Mouse (Mus musculus) urinary bladder, postnatal 36 days (tissue): Measurements from ENCODE around the gene Nup107.
A peak's percentile ranks its signal among the peaks of the same experiment; 100 is the strongest.

Source experiments
- DNase-seq, 2 experiments: peaks; one replicate each; pipeline ENCODE4 v3.0.0; 2022; ENCODE audit warnings: low spot score in 2 of 2, mixed read lengths in 1 of 2

Nup107 gene

DNA sequence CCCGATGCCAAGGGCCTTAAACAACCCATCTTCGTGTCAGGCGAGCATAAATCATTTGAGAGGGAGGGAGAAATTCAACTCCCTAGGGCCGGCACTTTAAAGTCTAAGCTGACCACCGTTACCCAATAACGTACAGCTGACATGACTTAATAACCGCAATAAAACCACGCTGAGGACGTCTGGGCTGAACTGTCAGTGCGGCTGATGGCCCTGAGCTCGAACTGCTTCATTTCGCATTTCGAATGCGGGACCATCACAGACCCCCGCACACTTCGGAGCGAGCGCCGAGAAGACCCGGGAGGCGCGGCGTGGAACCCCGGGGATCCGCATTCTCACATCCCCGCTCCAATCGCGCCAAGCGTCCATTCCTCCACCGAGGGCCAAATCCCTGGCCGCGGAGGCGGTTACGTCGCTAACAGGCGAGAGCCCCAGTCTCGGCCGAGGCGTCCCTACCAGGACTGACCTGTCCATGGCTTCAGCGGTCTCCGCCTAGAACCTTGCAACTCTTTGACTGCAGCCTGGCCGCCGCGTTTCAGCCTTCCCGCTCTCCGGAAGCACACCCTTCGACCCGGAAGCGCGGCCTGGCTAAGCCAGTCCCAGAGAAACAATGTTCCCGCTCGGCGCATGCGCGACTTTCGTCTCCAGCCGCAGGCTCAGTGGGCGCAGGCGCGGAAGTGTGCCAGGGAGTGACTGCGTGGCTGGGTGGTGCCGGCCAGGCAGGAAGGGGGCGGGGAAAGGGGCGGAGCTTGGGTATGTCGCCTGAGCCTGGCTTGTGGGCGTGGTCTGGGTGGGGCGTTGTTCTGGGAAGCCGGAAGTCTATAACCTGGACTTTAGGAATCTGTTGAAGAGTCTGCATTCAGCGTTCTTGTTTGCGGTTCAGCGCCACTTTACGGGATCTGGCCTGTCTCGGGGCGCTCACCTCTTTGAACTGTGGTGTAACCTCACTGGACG lies at the start of gene Nup107:
Gene Nup107, minus strand, starts transcription at position 565 of the 951 bp plus-strand sequence.
- DNase-seq = peak; percentile 100

DNA sequence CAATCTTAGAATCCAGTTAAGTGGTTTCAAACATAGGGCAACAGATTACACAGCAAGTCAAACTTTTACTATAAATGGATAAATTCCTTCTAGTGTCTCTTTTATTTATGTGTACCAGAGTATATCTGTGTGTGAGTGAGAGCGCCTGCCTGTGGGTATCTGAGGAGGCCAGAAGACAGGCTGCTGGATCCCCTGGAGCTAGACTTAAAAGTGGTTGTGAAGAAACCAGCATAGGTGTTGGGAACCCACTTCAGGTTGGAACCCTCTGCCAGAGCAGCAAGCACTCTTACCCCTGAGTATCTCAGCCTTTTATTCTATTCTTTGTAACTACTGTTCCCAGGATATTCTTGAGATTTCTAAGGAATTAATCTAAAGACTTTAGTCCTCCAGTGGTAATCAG lies 49.3 kb upstream of the Nup107 start:
- DNase-seq = no peak

DNA sequence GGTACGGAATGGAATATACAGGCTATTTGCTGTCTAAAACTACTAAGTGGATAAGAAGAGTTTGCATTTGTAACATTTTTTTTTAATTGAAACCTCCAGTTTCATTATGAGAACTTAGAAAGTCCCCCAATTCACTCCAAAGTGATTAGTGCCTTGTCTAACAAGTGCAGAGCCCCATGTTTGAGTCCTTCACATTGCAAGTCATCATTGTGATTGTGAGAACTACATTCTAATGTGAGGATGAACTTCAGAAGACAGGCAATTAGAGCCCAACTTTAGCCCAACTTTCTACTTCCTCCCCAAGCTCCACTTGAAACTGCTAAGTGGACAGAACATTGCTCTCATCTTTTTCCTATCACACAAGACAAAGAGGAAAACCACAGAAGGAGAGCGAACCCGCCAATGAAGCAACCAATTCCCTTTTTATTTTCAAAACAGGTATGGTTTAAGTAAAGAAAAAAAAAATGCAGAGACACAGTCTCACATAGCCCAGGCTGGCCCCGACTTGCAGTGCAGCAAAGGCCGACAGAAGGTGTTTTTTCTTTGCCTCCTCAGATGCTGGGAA lies 48.0 kb upstream of the Nup107 start:
- no peak for DNase-seq

DNA sequence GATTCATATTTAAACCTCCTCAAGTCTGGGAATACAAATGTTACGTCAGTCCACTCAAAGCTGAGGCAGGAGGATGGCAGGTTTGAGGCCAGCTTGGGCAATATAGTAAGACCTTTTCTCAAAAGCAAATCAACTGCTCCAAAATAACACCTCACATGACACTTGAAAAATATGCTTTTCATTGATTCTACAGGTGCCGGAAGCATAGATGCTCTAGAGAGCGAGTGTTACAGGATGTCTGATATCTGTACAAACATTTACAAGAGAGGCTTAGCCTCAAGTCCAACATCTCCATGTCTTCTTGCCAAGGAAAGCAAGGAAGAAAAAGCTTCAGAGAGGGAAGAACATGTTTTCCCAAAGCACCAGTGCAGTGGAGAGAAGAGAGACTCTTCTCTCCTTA lies 47.2 kb upstream of the Nup107 start:
- no peak for DNase-seq

DNA sequence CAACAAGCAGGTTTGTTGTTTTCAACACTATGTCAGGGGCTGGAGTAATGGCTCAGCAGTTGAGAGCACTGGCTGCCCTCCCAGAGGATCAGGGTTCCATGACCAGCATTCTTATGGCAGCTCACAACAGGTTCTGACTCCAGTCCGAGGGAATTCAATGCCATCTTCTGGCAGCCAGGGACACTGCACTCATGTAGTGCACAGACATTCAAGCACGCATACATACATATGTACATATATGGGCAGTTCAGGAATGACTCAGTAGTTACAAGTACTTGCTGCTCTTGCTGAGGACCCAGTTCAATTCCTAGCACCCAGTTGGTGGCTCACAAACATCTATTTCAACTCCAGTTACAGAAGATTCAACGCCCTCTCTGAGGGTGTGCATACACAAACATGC lies 46.4 kb upstream of the Nup107 start:
- DNase-seq = no peak

DNA sequence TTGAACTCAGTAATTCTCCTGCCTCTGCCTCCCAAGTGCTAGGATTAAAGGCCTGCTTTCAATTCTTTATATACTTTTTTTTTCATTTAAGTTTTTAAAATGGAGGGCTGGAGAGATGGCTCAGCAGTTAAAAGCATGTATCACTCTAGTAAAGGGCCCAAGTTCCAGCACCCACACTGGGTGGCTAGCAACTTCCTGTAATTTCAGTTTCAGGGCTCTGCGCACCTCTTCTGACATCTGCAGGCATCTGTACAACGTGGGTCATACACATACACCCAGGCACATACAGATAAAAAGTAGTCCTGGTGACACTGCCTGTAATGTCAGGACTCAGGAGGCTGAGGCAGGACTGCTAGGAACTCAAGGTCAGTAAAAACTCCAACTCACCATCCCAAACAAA lies 43.8 kb upstream of the Nup107 start:
- DNase-seq = no peak

DNA sequence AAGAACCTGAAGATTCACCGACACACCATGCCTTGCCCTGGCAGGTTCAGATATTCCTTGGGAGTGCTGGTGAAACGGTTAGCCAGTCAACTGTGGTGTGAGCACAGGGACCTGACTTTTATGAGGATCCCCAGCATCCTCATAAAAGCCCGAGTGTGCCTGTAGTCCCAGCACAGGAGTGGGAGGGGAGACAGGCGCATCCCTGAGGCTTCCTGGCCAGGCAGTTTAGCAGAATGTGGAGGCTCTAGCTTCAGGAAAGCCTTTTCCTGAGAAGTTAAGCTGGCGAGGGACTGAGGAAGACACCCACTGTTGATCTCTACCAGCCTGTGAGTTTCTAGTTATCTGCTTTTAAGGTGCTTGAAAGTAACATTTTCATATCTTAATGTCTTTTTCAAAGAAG lies 42.9 kb upstream of the Nup107 start:
- DNase-seq = no peak

DNA sequence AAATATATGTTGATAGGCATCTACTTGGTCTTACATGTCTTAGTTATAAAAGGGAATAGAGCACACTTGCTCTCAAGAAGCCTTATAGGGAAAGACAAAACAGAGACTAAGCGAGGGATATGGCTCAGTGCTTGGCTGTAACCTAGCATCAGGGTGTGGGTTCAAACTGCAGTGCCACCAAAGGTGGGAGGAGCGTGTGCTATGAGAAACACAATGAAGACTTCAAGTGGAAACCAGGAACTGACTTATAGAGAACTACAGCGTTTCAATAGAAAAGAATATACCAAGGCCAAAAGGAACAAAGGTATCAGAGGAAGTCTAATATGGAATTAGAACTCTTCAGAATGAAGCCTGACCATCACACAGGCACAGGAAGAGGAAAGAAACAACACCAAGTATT lies 38.3 kb upstream of the Nup107 start:
- no peak for DNase-seq

DNA sequence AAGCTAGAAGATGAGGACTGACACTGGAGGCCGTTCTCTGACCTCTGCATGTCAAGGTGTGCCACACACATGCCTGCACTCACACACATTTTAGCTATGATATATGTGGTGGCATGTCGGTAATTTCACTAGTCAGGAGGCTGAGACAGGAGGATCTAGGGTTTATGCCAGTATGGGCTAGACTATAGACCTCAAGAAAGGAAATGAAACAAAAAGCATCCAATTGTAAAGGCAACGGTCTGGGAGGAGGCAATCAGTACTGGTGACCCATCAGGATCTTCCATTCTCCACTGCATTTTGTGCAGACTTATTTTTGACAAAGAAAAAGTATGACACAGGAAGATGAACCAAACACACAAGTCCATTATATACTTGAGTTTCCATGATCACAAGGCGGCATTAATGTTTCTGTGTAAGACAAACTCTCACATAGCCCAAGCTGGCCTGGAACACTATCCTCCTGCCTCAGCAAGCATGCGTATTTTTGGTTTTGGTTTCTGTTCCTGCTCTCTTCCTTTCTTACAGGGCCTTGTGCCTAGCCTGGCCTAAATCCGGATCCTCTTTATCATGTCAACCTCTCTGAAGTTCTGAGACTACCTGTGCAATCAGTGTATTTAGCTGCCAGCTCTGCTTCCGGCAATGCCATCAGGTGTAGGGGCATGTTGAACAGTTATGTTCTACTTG lies 37.1 kb upstream of the Nup107 start:
- DNase-seq = no peak

DNA sequence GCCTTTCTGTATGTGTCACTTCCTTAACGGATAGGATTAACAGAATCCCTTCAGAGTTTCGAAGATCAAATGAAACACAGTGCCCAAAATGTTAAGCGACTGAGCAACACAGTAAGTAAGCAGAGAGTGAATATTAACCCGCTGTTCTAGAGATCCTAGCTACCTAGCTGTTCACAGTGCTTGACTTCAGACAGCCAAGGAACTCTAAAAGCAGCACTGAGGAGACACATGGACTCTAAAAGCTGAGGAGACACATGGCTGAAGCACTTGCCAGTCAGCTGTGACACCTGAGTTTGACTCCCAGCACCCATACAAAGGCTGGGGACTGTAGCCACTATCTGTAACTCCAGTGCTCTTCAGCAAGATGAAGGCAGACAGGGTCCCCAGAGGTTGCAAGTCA lies 36.5 kb upstream of the Nup107 start:
- no peak for DNase-seq

DNA sequence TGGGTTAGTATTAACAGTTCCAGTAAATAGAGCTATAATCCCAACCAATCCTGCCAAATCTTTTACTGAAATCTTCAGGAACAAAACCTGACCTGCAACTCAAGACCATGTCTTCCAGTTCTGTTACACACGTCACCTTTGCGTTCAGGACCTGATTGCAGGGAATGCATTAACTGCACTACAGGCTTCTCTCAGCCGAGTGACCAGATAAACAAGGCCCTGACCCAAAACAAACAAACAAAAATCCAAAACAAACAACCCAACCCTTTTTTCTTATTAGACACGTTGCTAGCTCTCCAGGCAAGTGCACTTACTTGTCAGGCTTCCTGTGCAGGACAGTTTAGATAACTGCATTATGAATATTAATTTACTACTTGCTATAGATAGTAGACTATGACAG lies 36.0 kb upstream of the Nup107 start:
- DNase-seq = no peak

DNA sequence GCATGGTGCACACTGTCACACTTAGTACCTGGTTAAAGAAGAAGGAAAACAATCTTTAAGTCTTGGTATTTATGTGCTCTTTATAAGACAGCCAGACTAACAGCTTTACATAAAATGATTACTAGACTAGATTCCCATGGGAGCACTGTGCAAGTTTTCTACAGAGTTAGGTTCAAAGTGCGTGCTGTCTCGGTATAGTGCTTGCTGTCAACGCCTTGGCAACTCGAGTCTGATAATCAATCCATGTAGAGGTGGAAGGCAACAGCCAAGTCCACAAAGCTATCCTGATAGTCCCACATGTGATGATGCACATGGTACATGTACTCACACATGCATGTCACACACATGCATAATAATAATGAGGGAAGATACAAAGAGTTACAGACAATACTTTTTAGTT lies 32.1 kb upstream of the Nup107 start:
- DNase-seq = no peak

DNA sequence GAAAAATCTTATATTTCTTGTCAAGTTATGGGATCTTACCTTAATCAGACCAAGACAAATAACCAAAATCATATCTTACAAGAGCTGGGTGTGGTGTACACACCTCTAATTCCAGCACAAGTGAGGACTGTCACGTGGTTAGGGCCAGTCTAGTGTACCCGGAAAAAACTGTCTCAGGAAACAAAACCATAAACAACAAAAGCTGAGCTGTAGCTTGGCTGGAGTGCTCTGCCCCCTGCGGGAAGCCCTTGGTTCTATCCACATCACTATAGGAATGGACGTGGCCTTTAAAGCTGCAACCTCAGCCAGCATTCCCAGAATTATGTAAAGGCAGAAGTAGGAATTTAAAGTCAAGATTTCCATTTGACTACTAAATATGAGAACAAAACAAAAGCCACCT lies 31.6 kb upstream of the Nup107 start:
- no peak for DNase-seq

DNA sequence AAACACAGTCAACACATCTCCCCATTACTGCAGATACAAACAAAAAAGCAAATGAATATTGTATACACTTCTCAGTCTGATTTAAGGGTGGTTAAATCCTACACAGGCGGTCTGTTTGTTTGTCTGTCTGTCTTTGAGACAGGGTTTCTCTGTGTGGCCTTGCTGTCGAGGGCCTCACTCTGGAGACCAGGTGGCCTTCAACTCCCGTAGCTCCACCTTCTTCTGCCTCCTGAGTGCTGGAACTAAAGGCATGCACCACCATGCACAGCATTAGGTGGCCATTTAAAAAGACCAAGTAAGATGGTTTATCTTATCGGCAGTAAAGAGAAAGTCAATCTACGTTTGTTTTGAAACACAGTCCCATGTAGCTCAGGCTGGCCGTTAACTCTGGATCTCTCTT lies 30.8 kb upstream of the Nup107 start:
- no peak for DNase-seq

DNA sequence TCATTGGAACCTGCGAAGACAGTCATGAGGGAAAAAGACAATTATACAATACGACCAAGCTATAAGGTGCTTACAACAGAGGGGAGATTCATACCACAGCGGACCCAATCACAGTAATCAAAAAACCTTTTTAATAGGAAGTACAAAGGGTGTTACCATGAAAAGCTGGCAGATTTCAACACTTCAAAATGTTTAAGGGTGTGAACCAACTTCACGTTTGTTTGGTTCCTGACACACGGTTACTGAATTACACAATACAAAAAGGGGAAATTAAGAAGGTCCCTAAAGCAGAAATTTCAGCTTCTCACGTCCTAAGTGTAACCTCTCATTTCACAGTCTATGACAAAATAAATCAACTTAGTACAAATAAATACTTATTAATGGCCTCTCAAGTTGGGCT lies 26.1 kb upstream of the Nup107 start:
- DNase-seq = no peak

DNA sequence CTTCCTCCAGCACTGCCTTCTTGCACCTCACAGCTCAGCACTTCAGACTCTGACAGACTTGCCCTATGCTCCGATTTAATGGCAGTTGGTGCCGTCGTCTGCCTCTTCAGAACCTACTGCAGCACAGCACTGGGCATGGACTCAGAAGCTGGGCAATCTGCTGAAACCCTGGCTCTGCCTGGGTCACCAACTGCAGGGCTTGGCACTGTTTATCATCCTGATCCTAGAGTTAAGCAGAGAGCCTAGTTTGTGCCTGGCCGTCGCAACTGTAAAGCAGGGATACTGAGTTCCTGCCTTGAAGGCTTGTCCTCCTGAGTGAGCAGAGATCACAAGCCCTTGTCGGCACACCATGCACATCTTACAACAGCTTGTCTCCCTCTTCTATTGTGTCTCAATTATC lies 24.2 kb upstream of the Nup107 start:
- no peak for DNase-seq

DNA sequence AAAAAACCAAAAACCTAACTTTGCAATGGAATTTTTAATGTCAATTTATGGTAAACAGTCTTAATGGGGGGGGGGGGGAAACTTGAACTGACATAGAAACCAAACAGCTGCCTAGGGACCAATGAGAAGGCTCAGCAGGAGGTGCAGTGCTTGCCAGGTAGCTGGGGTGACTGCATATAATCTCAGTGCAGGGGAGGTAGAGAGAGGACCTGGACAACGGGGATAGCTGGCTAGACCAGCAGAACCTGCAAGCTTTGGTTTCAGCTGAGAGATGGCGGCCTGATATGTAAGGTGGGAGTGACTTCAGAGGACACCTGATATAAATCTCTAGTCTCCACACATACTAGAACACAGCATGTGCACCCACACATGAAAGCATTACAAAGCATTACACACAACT lies 20.0 kb upstream of the Nup107 start:
- peak; percentile 20 to 48 for DNase-seq

DNA sequence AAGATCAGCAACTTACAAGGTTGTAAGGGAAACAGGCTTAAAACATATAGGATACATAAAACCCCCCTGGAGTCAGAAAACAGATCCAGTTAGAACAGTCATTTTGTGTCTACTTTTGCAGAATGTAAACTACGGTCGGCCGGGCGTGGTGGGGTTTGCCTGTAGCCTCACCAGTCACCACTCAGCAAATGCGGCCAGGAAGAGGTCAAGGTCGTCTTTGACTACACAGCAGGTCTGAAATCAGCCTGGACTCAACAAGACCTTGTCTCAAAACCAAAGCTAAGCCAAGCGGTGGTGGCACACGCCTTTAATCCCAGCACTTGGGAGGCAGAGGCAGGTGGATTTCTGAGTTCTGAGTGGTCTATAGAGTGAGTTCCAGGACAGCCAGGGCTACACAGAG lies 19.1 kb upstream of the Nup107 start:
- no peak for DNase-seq

DNA sequence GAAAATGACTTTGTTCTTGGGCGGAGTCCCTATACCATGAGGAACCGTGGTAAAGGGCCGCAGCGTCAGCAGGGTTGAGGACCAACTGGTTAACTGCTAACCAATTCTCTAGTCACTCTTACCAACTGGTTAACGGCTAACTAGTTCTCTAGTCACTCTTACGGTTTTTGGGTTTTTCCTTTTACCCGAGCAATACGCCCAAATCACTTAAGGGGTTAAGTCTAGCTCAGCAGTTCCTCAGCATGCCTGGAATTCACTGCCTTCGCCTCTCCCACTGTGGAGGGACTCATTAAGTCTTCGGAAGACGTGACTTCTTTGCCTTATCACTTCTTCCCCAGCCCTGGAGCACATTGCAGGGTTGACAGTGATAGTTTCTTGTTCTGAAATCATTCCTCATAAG lies 18.0 kb upstream of the Nup107 start:
- DNase-seq = no peak

DNA sequence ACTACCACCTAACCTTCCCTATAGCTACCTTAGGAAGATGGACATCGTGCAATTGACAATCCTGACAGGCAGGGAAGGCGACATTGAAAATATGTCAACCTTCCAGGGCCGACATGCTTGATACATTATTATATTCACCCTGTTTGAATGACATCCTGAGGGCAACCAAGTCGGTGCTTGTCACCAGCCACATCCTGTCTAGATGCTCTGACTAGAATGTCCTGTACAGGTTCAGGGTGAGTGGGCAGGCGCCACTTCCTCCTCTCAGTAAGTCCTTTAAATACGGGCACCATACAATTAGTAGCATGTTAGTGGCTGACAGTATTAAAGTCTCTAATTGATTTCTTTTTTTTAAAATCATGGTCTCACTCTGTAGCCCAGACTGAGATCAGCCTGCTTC lies 15.6 kb upstream of the Nup107 start:
- no peak for DNase-seq

DNA sequence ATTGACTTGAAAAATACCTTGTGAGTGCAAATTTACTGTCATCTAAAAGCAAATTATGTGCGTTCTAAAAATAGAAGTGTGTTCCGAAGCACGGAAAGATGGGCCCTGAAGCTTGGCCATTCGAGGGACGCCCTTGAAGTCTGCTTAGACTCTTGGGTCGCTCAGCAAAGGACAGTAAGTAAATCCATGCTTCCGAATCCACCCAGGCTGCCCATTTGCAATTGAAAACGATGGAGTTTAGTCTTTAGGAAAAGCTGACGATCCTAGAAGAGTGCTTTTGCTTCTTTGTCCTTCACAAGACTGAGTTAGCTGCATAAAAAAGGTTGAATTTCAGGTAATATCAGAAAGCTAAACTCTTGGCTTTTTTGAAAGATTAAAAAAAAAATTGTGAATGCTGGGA lies 13.4 kb upstream of the Nup107 start:
- no peak for DNase-seq

DNA sequence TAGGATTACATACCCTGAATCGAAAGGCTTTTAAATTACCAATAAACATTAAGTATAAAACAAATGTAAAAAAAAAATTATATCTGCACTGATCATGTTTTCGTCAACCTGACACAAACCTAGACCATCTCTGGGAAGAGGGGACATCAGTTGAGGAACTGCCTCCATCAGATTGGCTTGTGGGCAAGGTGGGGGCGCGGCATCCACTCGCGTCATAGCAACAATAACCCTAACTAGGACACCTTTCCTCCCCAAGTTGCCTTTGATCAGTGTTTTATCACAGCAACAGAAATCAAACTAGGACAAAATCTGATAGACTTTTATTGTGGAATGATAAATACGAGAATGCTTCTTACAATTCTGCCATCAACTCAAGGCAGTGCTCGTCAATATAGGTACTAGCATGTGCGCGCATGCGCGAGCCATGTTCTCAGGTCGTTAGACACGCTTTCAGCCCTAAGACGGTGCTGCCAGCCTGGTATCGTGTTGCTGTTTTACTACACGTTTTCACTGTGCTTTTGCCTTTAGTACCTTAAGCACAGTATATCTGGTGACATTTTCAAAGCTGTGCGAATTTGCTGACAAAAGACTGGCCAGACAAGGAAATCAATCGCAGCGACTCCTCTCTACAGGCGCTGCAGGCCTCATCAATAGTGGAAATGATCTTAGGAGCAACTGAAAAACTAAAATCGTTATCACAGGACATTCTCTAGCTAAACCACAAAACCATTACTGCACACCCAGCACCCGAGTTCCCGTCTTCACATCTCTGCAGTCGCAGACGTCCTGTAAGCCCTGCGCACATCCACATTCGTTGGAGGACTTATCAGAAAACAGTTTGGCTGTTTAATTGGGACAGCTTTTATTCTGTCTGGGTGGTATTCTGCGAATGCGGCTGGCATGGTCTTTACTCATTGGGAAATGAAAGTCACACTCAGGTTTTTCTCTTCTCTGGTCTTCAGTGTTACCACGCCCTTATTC lies 11.7 kb upstream of the Nup107 start:
- no peak for DNase-seq
